Mouse (Mus musculus) right cerebral cortex, postnatal 10 days (tissue): ENCODE measurements around the gene Rapgef5.

ENCODE experiments used
- DNase-seq, 2 experiments: peaks; one replicate each; pipeline ENCODE4 v3.0.0; 2021; ENCODE audit warnings: low spot score in 2 of 2

Gene Rapgef5

DNA sequence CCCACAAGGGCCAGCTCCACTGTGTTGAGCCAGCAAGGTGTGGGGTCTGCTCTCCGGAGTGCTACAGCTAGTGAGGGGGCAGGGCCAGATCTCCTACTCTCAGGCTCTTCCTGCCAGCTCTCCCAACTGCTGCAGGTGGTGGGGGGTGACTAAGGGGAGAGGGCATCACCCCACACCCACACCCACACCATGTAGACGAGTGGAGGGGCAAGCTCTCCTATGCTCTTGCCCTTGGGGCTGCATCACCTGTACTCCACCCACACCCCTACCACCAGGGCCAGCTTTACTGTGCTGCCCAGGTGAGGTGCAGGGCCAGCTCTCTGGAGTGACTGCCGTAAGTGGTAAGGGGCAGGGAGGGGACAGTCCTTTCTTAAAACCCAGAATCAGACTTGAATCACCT is 89.7 kb downstream of the Rapgef5 start:
- DNase-seq, result no peak

DNA sequence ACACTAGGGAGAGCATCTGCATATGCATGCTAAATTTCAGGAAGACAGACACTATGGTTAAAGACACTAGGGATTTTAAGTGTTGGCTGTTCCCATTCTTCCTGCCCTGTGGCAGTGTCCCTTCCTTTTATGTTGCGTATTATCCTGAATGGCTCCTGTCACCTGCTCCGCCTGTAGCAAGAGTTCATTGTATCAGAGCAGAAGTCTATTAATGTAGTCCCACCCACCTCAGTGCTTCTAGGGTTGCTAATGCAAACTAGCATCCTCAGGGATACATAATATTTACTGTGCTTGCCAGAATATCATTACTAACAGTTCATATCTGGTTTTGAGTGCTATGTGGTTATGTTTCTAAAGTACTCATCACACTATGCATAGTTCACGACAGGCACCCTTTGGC is 96.4 kb downstream of the Rapgef5 start:
- DNase-seq, result no peak

DNA sequence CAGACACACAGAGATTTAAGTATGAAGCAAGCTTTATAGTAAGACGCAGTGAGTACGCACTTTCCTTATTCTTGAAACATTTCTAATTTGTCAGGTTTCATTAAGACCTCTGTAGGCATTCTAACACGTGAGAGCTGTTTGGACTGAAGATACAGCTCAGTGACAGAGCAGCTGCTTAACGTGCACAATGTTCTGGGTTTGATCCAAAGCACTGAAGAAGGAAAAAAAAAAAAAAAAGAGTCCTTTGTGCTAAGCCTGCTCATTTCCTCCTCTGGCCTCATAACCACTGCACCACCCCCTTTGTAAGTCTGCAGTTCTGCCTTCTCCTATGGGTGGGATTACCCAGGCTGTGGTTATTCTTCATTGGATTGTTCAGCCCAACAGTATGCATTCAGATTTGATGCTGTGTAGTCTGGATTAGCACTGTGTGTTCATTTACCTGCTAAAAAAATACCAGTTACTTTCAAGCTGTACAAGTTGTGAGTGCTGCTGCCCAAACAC is 103.3 kb downstream of the Rapgef5 start:
- no peak for DNase-seq

DNA sequence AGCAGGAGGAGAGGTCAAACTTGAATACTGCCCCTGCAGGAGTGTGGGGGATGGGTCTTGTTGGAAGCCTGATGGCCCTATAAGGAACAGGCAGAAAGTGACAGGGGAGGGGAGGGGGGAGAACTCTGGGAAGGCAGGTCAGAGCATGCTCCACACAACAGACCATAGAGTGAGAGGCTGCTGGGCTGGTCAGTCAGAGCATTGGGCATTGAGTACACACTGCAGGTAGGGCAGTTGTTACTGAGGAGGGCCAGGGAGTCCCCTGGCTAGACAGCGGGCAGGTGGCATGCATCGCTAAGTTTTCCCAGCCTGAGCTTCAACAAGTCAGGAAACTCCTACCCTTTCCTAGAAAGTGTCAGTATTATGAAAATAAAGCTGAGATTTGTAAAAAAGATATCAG is 106.7 kb downstream of the Rapgef5 start:
- DNase-seq, result no peak

DNA sequence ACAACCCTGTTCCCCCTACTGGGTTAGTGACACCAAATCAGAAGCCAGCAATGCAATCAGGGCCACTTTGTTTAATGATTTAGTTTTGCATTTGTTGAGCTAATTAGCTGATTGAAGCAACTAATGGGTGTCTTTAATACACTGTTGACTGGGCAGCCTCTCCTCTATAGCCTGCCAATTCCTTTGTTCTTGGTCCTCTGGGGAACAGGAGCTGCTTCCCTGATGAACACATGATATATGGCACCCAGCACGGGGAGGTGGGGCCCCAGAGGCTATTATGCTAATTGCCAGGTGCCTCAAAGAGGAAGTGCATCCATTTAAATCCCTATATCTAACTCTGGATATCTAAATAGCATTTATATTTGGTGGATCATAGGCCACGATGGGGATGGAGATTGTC is 111.0 kb downstream of the Rapgef5 start:
- DNase-seq, result peak; percentile 46 to 51

DNA sequence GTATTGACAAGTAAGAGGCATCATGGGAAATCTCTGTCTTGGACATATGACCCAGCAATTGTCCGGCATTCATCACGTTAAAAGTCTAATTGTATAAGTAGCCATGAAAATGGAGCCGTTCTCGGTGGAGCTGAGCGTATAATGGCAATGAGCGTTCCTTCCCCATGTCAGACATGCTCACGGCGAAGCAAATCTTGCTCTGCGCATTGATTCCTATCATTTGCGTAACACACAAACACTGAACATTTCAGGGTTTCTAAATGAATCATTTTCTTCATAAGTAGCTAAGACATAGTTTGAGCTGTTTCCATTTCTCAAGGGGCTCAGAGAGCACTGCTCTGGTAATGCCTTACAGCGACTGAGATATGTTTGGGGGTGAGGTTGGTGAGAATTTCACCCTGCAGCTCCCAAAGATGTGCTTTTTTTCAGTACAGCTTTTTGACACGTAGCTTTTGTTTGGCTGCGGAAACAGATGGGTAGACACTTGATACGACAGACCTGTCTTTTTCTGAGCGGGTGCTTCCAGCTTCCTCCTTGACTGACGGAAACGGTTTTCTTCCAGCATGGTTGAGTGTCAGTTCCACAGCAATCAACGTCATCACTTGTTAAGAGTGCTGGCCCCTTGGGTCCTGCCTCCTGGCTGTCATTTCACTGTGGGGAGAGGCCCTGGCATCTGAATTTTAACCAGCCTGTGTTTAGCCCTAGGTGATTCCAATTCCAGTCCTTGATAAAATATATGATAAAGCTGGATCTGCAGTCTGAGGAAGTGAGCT is 112.2 kb downstream of the Rapgef5 start:
- no peak for DNase-seq

DNA sequence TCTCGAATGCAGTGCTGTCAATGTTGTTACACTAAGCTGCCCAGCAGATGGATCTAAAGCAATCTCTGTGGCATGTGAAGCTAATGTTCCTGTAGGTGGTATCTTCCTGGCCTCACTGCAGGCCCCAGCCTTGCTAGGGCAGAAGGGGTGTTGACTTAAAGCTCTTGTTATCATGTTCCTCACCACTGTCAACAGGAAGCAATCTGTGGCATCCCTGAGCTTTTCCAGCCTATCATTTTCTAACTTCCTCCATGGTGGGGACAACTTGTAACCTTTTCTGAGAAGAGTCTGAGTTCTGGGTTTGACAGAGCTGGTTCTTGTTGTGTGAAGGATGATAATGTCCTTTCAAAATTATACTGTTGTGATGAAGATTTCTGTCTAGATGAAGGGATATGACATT is 115.9 kb downstream of the Rapgef5 start:
- DNase-seq, result no peak

DNA sequence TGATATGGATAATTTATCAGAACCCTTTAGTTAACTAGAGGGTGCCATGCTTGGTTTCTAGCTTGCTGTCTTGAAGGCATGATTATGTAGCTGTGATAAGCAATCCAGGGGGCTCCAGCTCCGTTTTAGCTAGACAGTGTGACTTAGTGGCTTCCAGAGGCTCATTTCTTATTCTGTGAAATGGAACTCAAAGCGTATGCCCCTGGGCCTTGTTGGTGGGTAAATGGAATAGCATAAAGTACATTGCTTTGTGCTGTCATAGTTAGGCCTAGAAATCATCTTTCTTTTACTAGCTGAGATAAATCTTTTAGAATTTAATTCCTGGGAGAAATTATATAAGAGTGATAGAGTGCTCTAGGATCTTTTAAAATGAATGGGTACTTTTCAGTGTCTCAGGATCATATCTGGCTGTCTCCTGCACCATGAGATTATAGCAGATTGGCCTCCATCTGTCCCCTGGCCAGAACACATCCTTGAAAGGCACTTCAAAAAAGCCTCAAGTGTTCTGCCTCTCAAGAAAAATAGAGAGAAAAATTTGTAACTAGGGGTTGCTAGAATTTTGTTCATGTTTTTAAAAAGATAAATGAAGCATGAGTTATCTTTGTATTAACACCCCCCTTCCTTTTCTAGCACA is 120.0 kb downstream of the Rapgef5 start:
- no peak for DNase-seq

DNA sequence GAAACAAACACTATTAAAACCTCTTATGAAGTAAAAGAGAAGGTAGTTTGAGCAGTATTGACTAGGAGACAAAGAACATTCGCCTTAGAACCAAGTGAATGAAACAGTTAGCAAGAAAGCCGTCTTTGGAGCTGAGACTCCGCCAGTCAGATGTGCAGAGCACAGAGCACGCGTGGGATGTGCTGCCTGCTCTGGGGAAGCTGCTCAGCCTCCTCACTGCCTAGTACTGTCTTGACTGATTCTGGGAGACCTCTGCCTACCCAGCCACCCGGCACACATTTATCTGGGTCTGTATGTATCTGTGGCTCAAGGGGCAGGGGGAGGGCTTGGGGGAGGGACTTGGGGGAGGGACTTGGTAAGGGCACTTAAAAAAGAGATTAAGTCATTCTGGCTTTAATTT is 120.7 kb downstream of the Rapgef5 start:
- peak; percentile 50 to 56 for DNase-seq

DNA sequence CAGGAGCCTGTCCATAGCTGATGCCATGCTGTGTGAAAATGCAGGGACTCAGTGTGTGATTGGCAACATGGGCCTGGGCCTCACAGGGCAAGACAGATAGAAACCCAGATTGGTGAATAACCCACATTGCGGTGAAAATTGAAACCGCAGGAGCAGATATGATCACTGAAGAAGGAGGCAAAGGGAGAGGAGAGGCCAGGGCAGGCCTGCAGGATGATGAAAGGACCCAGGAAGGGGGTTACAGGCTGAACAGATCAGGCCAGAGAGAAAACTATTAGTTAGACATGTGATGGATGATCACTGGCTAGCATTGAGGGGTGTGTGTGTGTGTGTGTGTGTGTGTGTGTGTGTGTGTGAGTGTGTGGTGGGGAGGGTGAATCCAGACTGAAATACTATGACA is 122.6 kb downstream of the Rapgef5 start:
- no peak for DNase-seq

DNA sequence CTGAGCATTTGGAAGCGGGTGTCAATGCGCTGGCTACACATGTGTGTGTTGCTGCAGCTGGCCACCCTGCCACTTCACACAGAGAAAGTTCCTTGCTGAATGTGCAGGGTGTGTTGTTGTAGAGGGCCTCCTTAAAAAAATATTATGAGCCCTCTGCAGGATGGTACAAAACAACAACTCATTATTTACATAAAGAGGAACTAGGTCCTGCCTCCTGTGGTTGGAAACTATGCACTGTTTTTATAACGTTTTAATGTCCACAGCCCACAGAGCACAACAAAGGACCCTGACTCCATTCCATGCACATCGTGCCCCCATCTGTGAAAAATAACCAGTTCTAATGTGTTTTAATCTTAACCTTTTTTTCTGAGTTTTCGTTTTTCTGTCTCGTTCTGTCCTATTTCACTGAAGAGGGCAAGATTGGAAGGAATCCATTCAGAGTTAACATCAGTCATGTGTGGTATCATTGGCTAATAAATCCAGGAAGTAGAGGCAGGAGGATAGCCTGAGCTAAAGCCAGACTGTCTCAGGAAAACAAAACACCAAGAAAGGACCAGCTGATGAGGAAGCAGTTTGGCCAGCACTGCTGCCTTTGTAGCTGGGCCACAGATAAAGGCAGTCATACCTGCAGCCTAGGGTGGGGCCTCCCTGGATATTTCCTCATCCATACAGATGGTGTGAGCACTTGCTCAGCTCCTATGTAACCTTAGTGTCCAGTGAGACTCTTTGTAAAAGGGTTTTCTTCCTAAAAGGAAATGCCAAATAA is 123.3 kb downstream of the Rapgef5 start:
- DNase-seq, result no peak

DNA sequence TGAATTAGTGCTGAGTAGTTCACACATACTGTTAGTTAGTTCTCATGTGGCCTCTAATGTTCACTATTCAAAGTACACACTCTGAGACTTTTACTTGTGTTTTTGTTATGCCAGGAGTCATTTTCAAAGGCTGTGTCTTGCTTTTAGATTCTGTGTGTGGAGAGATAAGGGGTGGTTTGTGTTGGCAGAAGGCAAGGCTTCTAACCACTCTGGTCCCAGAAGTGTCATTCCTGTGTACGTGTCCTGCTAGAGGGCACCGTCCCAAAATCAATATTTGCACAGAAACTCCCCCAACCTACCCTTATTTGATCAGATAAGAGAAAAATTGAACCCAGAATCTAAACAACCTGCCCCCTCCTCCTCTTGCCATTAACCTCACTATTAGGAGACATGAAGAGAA is 126.2 kb downstream of the Rapgef5 start:
- DNase-seq, result no peak

DNA sequence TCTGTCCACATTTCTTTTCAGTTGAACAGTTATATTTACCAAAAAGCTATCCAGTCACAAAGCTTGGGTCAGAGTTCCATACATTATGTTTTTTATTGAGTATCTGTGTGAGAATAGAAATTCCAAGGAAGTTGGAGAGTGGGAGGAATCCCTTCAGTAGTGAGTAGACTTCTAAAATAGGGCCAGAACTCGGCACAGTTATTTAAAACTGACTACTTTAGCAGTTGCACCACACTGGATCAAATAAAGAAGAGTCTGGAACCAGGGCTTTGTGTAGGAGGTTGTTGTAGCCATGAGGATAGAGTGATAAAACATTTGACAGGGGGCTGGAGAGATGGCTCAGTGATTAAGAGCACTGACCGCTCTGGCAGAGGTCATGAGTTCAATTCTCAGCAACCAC is 129.5 kb downstream of the Rapgef5 start:
- DNase-seq, result no peak

DNA sequence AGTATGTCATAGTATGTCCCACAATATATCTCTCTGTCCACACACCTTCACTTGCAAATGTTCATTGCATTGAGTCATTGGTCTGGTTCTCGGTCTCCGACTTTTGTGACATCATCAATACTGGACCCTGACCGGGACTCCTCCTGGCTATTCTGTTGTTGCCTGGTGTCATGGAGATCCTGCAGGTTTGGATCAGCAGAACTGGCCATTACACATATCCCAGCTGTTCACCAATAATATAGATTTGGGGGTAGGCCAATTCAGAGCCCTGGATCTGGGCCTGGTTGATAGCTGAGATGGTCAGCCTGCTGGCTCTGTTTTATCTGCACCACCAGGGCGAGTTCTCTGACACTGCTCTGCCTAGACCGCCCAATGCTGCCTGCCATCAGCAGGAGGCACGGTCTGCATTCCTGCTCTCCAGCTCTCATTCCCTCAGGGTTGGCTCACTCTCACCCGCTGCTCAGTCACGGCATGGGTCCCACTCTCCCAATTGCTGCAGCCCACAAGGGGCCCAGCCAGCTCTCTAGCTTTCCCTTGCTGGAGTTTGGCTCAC is 137.7 kb downstream of the Rapgef5 start:
- DNase-seq, result no peak

DNA sequence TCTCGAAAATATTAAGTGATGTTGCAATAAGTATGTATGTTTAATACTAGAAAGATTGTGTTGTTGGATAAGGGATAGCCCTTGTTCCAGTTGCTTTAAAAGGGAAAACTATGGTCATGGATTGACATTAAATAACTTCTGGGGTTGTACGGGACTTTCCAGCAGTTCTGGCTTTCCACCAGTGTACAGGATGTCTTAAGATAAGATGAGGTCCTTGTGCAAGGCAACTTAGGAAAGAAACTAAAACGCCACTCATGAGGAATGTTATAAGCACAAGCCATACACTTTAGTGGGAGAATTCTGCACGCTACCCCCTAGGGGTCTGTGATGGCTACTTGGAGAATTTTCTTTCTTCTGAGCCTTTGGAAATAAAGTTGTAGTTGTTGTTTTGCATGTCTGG is 140.7 kb downstream of the Rapgef5 start:
- no peak for DNase-seq

DNA sequence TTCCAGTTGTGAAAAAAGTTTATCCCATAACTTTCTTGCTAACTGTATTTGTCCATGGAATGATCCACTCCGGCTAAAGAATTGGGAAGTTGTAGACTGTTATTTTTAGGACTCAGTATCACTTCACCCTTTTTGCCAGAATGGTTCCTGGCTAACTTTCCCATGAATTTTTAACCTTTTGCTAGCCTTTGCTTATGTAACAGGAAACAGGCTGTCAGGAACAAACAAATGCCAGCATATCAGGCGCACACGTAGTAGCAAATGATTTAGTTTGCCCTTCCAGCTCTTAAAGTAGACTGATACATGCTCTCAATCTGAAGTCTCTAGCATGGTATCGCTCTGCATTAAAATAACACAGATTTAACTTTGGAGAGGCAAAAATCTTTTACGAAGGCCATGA is 141.5 kb downstream of the Rapgef5 start:
- no peak for DNase-seq

DNA sequence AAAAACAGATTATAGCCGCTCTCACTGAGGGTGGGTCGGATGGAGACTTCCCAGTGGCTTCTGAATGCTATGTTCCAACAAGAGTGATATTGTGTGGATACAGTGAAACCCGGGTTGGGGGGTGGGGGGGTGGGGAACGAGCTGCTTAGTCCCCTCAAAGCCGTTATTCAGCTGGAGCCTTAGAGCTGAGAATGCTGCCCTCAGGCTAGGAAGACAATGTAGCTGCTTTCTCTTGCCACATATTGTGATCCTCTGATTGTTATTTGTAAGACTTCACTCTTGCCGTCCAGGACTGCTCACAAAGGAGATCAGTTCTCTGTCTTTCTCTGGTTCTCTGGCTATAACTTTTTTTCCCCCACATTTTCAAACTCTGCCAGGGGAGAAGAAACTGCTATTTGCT is 142.5 kb downstream of the Rapgef5 start:
- no peak for DNase-seq

DNA sequence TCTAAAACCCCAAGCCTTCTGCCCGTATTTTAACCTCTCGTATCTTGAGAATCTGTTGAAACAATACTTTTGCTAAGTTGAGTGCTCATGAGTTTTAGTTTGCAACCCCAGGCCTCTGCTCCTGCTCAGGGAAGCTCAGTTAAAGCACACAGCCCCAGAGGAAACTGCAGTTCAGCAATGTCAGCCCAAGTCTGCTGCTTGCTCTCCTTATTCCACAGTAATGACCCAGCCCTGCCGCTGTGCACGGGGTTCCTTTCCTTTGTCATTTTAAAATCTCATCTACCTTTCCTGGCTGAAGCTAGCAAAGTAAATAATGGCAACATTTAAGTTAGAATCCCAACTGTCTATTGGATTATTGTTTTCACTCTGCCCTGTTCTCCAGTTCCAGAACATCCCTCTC is 144.1 kb downstream of the Rapgef5 start:
- no peak for DNase-seq

DNA sequence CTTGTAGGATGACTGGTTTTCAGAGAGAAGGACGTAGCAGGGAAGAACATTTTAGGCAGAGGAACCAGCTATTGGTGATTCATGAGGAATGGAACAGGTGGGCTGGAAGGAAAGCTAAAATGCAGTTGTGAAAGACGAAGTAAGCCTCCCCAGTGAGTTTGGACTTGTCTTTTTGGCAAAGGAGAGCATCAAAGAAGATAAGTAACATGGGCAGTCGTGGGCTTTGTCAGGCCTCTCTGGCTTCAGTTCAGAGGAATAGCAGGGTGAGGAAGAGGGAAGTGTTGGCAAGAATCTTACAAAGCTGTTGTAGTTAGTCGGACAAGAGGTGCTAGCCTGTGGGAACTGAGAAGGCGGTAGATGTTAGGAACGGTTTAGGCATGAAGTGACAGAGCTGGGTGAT is 145.6 kb downstream of the Rapgef5 start:
- DNase-seq, result no peak

DNA sequence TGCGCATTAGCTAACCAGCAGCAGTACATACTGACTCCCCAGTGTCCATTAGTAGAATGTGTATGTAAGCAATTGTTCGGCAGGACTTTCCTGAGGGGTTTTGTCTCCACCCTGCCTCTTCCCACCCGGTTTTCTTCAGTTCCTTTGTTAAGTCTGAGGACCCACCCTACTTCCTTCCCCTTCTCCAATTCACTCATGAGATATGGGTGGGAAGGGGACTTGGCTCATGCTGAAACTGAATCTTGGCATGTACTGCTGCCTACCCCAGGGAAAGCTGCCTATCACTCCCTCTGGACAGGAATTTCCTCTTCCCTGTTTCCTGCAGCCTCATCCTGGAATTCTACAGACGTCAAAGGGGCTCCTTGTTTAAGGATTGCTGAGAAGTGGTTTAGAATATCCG is 147.4 kb downstream of the Rapgef5 start:
- no peak for DNase-seq

DNA sequence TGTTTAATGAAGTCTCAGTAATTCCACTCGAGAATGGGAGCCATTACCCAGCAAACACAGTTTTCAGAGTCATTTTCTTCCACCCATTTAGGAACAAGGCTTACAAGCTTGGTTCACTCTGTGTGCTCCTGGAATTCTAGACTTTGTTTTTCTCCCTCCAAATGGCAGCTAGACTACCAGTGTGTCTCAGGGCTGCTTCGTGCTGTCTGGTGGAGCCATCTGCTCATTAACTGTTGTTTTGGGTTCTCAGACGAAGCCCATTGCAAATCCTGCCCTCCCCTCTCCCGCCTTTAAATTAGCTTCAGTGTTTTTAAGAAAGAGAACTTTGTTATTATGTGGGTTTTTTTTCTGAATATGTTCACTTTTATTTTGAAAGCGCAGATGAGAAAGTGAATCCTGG is 148.4 kb downstream of the Rapgef5 start:
- no peak for DNase-seq

DNA sequence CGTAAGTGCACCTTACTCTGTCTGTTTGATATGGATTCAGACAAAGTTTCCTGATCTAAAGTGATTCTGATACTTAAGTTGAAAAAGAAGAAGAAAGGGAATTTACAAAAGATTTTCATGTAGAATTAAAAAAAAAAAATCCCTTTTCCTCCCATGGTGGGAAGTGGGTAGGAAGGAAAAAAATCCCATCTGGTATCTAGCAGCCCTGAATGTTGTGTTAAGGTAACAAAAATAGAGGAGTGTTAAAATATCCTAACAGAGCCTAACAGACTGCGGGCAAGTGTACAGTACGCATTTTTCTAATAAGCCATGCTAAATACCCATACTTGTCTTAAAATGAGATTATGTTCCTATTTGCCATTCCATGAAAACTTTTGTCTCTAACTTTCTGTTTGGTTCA is 150.1 kb downstream of the Rapgef5 start:
- no peak for DNase-seq
